Mouse (Mus musculus) thymus, postnatal 0 days (tissue): ENCODE data around the gene Etfbkmt. TPM values are rescaled to one million over a fixed set of nuclear protein-coding genes. Genes with fewer than 3 reads are reported as not detected.
"Not testable (repeated sequence)": the region's sequence is repeated elsewhere in the genome, so short reads cannot be mapped to it uniquely, and the experiment has no call there.

ENCODE experiments used
- DNase-seq: peaks from one replicate; pipeline ENCODE4 v3.0.0-alpha.2; 2015; ENCODE audit warnings: low spot score
- polyA plus RNA-seq: library from polyadenylated mRNA; unstranded; fragments of >200 nt; fragmentation: Nextera tagmentation; extraction: Ambion mirVana; gene quantifications from 2 replicates; pipeline ENCODE4 v1.2.1, GENCODE M21; 2015

Gene Etfbkmt
- polyA plus RNA-seq = 12.2 and 13.3 TPM in 2 replicates

DNA sequence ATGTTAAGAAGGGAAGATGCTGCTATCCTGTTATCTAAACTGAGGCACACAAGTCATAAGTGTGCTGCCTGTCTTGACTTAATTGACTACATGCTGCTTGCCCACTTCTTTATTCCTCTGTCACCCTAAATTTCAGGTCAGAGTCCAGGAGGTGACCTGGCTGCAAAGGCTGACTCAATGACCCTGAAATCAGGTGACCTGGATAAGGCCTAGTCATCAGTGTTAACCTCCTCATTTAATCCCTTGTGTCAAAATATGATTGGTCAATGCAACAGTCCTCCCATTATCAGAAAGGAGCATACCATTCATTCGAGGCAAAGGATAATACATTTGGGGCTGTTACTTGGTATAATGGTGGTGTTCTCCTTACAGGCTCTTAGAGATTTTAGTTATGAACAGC lies at the start of gene Etfbkmt:
Gene Etfbkmt (plus strand): TSS at position 379 of the 400 bp plus-strand sequence.
- no peak for DNase-seq

DNA sequence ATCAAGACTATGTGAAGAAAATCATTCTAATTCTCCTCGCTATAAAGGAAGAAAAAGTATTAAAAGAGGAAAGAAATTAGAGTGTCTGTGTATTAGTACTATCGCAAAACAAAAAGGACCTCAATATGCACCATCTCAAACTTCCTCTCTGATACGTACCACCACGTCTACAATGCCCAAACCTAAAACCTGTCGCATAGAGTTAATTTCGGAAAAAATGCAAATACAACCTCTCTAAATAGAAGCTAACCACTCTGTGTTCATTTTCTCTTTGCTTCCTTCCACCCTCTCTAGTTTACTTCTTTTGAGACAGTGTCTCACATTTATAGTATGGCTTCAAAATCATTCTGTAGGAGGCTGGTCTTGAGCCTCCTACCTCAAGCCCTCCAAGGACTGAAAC lies 47.2 kb upstream of the Etfbkmt start:
- no peak for DNase-seq

DNA sequence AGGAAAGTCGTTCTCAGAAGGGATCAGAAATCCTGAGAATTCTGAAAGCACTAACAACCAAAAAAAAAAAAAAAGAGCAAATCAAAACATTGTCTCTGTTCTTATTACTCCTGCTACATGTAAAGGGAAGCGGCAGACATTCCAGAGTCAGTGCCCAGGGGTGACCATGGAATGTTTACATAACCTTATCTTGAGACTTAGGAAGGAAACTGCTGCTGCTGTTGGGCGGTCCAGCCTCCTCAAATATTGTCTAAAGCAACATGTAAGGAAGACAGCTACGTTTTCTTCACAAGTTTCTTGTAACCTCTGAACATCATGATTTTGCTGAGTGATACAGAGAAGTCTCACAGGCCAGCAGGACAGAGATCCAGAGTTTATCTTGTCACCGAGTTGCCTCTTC lies 46.2 kb upstream of the Etfbkmt start:
- no peak for DNase-seq

DNA sequence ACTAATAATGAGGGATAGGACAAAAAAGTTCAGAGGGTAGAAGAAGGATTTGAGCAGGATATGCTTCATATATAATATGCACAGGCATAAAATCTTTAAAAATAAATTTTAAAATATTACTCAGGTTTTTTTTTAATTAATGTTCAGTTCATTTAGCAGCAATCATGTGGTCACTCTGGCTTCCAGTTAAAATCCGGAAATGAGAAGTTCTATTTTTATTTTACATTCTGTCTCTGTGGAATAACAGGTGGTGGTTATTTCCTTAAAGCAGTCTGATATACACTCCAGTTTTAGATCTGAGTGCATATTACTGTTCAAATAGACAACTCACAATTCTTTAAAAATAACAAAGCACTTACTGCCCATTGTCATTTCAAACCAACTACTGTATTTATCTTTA lies 45.1 kb upstream of the Etfbkmt start:
- DNase-seq = no peak

DNA sequence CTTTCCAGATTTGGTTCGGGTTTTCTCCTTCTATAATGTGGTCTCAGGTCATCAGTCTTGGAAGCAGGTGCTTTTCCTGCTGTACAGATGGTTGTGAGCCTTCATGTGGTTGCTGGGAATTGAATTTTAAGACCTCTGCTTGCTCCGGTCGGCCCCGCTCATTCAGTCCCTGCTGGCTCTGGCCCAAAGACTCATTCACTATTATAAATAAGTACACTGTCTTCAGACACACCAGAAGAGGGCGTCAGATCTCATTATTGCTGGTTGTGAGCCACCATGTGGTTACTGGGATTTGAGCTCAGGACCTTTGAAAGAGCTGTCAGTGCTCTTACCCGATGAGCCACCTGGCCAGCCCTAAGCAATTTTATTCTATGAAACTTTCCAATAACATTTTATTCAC lies 44.3 kb upstream of the Etfbkmt start:
- no peak for DNase-seq

DNA sequence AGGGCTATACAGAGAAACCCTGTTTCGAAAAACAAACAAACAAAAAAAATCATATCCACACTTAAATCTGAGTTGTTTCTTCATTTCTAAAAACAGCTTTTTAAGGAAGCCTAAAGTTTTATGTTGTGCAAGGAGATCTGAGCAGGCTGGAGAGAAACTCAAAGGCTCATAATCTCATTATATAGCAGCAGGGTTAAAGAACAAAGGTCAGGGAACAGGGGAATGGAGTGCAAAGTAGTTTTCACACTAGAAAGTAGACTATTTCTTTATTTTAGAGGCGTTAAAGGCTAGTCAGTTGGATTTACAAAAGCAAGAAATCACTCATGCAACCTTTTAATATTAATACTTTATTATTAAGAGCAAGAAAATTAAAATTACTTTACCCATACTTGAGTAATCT lies 43.4 kb upstream of the Etfbkmt start:
- DNase-seq = no peak

DNA sequence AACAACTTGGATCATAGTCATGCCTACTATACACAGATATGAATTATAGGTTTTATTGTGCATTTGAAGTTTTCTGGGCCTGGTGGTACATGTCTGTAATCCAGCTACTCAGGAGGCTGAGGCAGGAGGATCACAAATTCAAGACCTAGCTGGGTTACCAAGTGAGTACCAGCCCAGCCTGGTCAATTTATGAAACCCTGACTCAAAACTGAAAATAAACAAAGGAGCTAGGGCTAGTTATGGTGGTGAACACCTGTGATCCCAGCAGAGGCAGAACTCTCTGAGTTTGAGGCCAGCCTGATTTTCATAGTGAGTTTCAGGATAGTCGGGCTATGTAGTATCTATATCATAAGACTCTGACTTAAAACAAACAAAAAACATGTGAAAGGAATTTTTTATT lies 42.4 kb upstream of the Etfbkmt start:
- DNase-seq = no peak

DNA sequence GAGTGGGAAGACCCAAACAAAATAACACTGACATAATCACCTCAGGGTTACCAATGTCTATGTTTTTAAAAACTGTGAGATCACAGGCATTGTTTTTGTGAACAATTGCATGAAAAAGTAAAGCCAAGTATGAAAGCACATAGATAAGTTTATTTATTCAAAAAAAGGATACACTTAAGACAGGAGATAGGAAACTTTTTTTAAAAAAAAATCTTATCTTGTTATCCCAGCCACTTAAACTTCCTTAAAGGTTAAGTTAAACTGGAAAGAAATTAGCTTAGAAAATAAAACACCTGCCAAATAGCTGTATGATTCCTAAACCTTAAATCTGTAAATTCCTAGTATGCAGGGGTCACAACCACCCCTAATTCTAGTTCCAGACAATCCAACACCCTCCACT lies 40.7 kb upstream of the Etfbkmt start:
- no peak for DNase-seq

DNA sequence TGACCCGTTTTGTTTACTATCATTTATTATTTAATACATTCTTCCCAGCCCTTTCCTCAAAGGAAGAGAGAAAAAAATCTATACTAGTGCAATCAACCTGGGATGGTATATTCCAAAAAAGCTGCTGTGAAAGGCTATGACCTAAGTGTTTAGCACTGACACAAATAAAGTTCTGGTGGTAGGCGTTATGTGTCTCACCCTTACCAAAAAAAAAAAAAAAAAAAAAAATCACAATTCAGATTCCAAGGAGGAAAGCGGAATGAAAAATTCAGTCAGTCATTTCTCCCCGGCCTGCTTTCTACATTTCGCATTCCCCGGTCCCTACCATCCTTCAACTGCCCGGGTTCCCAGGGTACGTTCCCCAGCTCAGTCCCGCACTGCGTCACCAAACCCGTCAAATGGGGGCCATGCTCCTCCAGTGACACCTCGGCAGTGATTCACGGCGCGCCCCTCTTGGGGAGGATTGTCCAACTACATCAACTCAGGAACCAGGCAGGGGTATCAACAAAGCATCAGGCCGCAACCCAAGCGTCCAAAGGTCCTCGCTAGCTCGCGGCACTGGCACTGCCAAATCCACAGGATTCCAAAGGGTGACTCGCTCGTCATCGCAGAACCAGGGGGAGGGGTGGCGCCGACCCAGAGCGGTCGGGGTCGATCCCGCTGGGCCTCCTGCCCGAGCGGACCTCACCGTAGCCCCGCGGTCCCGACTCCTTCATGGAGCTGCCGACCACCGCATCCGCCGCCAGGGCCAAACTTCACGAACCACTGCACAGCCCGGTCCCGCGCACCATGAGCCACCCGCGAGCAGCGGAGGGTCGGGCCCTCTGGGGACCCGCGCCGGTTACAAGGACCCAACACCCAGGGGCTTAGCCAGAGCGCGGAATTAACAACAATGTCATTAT lies 39.2 kb upstream of the Etfbkmt start:
- no peak for DNase-seq

DNA sequence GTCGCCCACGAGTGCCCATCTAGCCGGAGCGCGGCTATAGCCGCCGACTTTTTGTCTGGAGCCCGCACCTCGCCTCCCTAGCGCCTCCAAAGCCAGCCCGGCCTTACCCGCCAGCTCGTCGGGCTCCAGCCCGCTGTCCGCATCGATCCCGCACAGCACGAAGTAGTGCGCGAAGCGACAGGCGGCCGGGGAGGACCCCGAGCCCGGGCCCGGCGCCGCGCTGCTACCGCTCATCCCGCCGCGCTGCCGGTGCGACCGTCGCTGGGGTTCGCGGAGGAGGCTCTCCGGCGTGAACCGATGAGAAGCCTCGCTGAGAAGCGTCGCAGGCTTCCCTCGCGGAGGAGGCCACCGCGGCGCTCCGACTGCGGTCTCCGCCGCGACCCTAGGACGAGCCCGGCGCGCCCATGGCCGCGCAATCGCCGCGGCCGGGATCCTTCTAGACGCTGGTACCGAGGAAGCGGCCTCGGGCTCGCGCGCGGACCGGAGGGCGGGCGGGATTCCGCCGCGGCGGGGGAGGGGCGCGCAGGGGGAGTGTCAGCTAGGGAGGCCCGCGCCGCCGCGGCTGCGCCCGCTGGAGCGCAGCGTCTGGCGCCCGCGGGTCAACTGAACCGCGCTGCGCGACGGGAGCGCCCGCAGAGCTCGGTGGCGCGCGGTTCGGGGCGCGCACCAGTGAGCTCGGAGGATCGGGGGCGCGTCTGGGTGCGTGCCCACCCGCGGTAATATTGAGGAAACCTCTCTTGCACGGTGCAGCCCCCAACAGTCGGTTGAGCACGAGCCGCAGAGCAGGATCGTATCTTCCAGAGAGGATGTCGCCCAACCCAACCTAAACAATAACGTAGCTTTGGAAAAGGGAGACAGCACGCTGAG lies 38.3 kb upstream of the Etfbkmt start, which contains the start of gene Dennd5b:
Gene Dennd5b (minus strand): TSS at position 605 of the 867 bp plus-strand sequence.
- peak; percentile 40 for DNase-seq

DNA sequence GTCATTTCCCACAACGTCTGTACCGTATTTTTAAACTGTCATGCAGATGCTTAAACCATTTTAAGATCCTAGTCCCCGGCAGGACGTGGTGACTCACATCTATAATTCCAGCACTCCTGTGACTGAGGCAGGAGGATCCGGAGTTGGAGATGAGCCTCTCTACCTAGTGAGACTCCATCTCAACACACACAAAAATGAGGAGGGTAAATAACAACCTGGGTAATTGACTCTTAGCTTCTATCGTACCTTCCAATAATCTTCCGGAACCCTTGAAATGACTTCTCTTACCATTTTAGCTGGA lies 37.8 kb upstream of the Etfbkmt start:
- no peak for DNase-seq

DNA sequence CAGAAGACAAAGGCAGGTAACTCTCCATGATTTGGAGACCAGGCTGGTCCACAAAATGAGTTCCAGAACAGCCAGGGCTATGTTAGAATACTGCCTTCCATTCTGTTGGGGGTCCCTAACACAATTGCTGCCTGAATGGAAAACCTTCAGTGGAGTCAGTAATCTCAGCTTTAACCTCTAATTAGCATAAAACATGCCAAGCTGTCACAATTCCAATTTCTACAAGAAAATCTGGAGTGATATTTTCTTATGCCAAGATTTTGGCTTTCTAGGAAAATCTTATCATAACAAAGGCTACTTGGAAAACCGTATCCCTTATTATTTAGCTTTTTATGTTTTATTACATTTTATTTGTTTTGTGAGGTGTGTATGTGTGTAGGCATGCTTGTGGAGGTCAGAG lies 36.2 kb upstream of the Etfbkmt start:
- no peak for DNase-seq

DNA sequence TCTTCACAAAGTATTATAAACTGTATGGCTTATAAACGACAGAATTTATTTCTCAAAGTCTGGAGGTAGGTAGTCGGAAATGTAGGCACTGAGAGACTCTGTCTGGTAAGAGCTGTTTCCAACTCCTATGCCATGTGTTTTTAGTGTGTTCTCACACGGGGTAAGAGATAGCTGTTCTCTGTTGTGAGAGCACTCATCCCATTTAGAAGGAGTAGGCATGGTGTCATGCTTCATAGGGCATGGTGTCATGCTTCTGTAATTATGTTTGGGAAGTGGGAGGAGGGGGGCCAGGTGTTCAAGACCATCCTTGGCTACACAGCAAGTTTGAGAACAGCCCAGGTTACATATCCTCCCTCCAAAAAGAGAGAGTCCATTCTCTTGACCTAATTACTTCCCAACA lies 32.0 kb upstream of the Etfbkmt start:
- DNase-seq = no peak

DNA sequence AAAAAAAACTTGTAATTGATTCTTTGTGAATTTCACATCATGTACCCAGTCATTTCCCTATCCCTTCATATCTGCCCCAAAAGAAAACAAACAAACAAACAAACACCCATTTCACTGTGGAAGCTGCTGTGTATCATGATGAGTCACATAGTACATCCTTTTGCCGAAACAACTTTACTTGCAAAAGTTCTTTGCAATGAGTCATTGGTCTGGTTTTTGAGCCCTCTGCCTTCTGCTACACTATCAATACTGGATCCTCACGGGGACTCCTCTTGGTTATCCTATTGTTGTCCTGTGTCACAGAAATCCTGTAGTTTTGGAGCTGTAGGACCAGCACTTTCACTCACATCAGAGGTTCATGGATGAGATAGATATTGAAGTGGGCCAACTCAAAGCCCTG lies 30.7 kb upstream of the Etfbkmt start:
- no peak for DNase-seq

DNA sequence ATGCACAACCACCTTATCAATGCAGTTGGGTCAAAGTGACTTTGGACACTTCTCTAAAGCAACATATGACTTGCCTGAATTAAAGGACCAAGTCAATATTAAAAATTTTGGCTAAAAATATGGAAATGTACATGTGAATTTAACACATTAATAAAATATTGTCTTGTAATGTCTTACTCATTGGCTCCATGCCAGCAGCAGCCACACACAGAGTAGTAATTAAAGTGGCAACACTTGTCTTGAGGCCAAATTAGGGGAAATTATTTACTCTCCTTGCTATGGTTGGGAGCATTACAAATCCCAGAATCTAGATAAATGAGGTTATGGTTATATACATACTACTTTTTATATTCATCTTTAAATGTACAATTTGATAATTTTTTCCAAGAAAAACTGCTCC lies 22.7 kb upstream of the Etfbkmt start:
- DNase-seq = no peak

DNA sequence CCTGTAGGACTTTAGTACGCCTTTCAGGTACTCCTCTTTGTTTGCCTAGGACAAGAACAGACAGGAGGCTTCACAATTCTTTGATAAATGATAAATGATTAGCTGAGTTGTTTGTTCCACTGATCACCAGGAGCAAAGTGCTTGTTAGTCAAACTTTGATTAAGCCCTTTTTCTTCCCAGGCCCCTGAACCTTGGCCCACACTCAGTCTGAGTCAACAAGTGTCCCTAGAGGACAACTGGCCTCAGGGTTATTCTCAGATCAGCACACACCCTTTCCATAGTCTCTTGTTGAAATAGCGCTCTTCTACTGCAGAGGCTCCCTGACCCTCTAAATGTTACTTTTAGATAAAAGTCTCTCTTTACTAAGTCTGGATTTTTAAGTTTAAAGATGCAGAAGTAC lies 20.7 kb upstream of the Etfbkmt start:
- DNase-seq = no peak

DNA sequence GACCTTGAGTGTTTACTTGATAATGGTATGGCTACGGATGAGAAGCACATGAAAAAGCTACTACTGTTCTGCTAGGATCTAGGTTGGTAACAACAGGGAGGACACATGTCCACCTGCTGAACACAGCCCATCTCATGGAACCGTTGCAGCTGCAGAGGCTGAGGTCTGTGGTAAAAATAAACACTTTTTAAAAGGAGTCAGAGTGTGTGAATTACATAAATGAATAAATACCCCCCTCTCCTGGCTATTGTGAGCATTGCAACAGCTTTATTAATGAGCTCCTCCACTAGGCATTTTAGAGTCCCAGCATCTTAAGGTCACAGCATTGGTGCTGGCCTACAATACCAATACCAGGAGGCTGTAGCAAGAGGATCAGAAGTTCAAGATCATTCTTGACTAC lies 19.8 kb upstream of the Etfbkmt start:
- peak; percentile 73 for DNase-seq

DNA sequence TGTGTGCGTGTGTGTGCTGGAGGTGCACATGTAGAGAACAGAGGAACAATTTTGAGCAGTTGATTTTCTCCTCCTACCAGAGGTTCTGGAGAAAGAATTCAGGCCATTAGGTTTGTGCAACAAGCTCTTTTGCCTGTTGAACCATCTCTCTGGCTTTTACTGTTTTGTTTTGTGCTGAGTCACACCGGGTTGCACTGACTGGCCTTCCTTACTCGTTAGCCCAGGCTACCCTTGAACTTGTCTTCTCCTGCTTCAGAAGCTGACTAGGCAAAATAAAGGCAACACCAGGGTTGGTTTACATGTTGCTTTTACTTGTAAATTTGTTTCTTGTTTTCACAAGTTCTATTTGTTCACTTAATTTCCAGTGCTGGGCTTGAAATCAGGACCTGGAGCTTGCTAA lies 16.6 kb upstream of the Etfbkmt start:
- DNase-seq = no peak

DNA sequence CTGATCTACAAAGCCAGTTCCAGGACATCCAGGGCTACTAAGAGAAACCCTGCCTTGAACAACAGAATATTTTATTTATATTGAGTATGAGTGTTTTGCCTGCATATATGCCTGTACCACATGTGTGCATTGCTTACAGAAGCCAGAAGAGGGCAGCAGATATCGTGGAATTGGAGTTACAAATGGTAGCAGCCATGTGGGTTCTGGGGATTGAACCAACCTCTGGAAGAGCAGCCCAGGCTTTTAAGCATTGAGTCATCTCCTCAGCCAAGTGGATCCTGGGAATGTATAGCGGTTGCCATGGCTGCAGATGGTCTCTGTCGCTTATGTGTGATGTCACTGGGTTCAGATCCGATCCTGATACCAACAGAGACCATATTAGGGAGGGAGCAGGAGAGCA lies 13.0 kb upstream of the Etfbkmt start:
- peak; percentile 55 for DNase-seq

DNA sequence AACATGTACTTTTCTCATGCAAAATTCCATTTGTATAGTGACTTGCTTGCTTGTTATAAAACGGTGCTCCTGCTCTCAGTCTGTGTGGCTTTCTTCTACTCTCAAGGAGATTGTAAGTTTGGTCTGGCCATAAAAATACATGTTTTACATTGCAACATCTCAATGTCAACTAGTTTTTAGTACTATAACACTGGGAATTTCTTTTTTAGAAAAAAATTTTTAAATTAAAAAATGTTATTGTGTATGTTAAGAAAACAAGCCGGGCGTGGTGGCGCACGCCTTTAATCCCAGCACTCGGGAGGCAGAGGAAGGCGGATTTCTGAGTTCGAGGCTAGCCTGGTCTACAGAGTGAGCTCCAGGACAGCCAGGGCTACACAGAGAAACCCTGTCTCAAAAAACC lies 9.8 kb upstream of the Etfbkmt start, which contains the start of gene Gm10203:
Gene Gm10203 (plus strand): TSS at position 301 of the 400 bp plus-strand sequence.
- not testable (repeated sequence) for DNase-seq

DNA sequence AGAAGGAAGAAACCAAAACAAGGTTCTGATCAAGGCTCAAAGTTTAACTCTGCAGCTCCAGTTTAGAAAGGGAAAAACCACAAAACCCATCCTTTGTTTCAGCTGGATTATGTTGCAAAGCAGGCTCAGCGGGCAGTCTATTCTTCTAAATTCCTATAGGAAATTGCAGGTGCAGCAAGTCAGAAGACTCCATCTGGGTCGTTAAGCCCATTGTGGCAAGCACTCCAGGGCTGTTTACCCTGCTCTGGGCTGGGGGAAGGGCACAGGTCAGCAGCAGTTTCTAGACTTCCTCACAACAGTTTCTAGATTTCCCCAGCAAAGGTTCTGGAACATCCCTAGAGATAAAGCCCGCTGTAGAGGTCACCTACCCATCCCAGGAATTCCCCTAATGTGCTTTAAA lies 8.5 kb upstream of the Etfbkmt start:
- no peak for DNase-seq

DNA sequence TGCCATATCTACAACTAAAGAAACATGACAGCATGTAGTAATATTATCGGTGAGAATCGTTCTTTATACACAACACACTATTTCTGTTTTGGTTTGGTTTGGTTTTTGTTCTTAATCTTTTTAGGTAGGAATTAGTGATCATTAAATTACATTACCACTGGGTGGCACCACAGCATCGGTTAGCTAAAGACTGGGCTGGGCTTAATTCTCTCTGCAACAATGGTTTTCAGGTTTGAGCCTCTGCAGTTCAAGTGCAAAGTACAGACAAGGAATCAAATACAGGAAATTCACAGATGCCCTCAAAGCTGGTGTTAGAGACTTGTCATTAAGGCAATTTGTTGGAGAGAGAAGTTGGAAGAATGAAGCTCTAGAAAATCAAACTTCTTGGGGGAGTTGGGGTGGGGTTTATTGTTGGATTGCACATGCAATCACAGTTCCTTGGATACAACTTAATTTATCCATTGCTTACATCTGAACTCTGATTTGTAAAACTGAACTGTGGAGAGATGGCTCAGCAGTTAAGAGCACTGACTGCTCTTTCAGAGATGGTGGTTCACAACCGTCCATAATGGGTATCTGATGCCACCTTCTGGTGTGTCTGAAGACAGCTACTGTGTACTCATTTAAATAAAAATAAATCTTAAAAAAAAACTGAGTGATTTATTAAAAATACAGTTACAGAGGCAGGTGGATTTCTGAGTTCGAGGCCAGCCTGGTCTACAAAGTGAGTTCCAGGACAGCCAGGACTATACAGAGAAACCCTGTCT lies 7.2 kb upstream of the Etfbkmt start:
- DNase-seq = peak; percentile 73
